In the genomic region with DNA sequence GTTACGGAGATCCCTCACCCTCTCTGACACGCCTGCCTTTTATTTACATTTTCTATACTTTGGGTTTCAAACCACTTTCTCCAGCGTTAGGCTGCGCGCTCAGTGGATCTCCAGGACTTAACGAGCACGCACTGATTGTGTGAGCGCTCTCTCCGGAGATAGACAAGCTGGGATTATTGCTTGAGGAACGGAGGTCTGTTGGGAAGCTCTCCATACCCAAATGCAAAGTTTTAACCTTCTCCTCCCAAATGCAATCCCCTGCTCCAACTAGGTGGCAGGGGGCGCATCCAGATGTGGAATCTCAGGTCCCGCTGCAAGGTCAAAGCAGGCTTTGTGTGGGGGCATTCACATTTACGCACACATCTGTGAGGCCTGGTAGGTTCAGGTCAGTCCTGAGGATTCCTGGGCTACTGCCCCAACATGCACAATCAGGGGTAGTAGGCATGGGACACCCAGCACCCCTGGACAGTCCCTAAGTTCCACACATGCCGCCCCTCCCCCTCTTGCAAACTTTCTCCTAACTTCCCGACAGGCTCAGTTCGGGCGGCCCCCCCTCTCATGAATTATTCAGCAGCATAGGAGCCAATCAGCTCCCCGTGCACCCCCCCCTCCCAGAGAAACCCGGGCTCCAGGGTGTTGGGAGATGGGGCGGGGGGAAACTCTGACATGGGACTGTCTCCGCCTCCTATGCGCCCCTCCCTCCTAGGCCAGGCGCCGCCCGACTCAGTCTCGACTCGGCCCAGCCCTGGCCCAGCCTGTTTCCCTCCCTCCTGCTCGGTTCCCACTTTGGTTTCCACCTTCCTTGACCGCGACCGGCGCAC, we compare ENCODE assay signal across 8 mouse cellular contexts. TPM values are rescaled to one million over a fixed set of nuclear protein-coding genes. Genes with fewer than 3 reads are reported as not detected.
A peak's percentile ranks its signal among the peaks of the same experiment; 100 is the strongest.
DNase-seq lines count a peak whose midpoint lies in the region; ATAC-seq lines count a peak whose summit lies in the region.

A gene (plus strand): TSS at position 726 of the 821 bp plus-strand sequence.

- H3K27me3 ChIP-seq in hindbrain, embryonic 15.5 days, result peaks cover 12% of the 10 kb centered on the region

- intact Hi-C loops in gastrocnemius, postnatal 14 days (cut with DNase I; ENCODE audit: low total_unique reads), result no loop called here
- intact Hi-C loops in left cerebral cortex, postnatal 10 days (cut with DNase I), result no loop called here

- peak; percentile 92 for ATAC-seq in hindbrain, embryonic 15.5 days (ENCODE audit: low FRiP score, low read depth)
- no peak for ATAC-seq in CD4-positive, CD25-positive, alpha-beta regulatory T cell, adult 4 months

- H3K4me1 ChIP-seq in hindbrain, embryonic 15.5 days (replicated peaks), result peaks cover 39% of the 10 kb centered on the region

- H3K9ac ChIP-seq in hindbrain, embryonic 15.5 days, result peak within 1 kb of the TSS; percentile 61

- peak within 1 kb of the TSS; percentile 91 for H3K4me2 ChIP-seq in hindbrain, embryonic 15.5 days

- H3K27ac ChIP-seq in hindbrain, embryonic 15.5 days (replicated peaks), result peak within 1 kb of the TSS; percentile 77

- H3K9me3 ChIP-seq in hindbrain, embryonic 15.5 days, result no peaks in the 10 kb centered on the region

- H3K4me3 ChIP-seq in hindbrain, embryonic 15.5 days, result peak within 1 kb of the TSS; percentile 61

- no peaks in the 10 kb centered on the region for H3K36me3 ChIP-seq in hindbrain, embryonic 15.5 days

- WGBS in hindbrain, embryonic 15.5 days, result under 1% methylated on average over 30 of the region's 32 CpGs

- peak; percentile 97 to 98 for DNase-seq in adrenal gland, adult (ENCODE audit: inconsistent age in 2 of 2, low spot score in 1 of 2)
- peak; percentile 95 for DNase-seq in embryo, embryonic 10 days (ENCODE audit: low spot score)
- peak; percentile 94 for DNase-seq in gastrocnemius, postnatal 14 days
- DNase-seq in left cerebral cortex, postnatal 10 days (ENCODE audit: extremely low spot score in 1 of 2, low spot score in 2 of 2), result peak; percentile 58 to 94
- peak; percentile 94 to 98 for DNase-seq in lung, postnatal 4 days
- peak; percentile 32 to 40 for DNase-seq in right cerebral cortex, postnatal 36 days (ENCODE audit: low spot score in 2 of 2)

RNA-seq across cellular contexts. Expression of the gene that starts here (rescaled TPM):
- total RNA-seq in gastrocnemius, postnatal 14 days (2021), result 10 to 100 TPM; 26.5 to 27.4 TPM
- polyA plus RNA-seq in hindbrain, embryonic 15.5 days (2015; fragmentation: Nextera tagmentation; extraction: Ambion mirVana), result 8.2 and 8.4 TPM in 2 replicates
- total RNA-seq in left cerebral cortex, postnatal 10 days (2021), result 1 to 10 TPM; 5.4 to 7.5 TPM
- not detected for polyA plus RNA-seq in CD4-positive, CD25-positive, alpha-beta regulatory T cell, adult 4 months (2017; shearing (Covaris generic))

Comparison
In these comparisons a context has a peak if more than half of its experiments do, and no peak if none do; other contexts are left out.
1. DNase-seq: peak in every context shown above with its lines; median percentile 98 in adrenal gland, adult; 96 in lung, postnatal 4 days; 95 in embryo, embryonic 10 days; 94 in gastrocnemius, postnatal 14 days; 76 in left cerebral cortex, postnatal 10 days; 36 in right cerebral cortex, postnatal 36 days.